Mouse (Mus musculus): ENCODE measurements around the gene Gm21775.
"Not testable (repeated sequence)": the region's sequence is repeated elsewhere in the genome, so short reads cannot be mapped to it uniquely, and the experiment has no call there.

The Gm21775 gene

GRCm38 (mm10) chrY:10553153-10553552 is at the start of gene Gm21775:
Gene Gm21775, plus strand, starts transcription at chrY:10553453.
- not testable (repeated sequence) for DNase-seq (ENCODE audit: low read depth in 2 of 2, low spot score in 2 of 2)

- DNase-seq (ENCODE audit: low read depth in 2 of 2, low spot score in 2 of 2) = not testable (repeated sequence)
Measured at GRCm38 (mm10) chrY:10535942-10536341, 17.3 kb upstream of the Gm21775 start, which contains the start of gene Gm20737. Gene Gm20737, minus strand, starts transcription at chrY:10536042.
